Mouse (Mus musculus) liver, postnatal 0 days (tissue): ENCODE results near the gene Tnfrsf4. TPM values are rescaled to one million over a fixed set of nuclear protein-coding genes. Genes with fewer than 3 reads are reported as not detected.

Experiments
- ATAC-seq: fragments of 200-750 bp; cut with Nextera tagmentation; 2 replicates; pipeline ENCODE4 v1.8.0; 2017; ENCODE audit warnings: mild to moderate bottlenecking, moderate library complexity
- DNase-seq: peaks from one replicate; pipeline ENCODE4 v3.0.0-alpha.2; 2016
- H3K27ac ChIP-seq: fragments of 300-500 bp; sonication (generic); 2 replicates; pipeline ENCODE4 v1.5.1; 2014; ENCODE audit warnings: antibody characterized with exemption, moderate library complexity, mild to moderate bottlenecking, low read depth
- H3K27me3 ChIP-seq: fragments of 300-500 bp; sonication (generic); 2 replicates; pipeline ENCODE4 v1.6.1; 2014; ENCODE audit warnings: low read length, control low read depth, mixed read lengths; ENCODE audit not compliant: insufficient read depth
- H3K36me3 ChIP-seq: fragments of 300-500 bp; sonication (generic); replicated peaks from 2 replicates; pipeline ENCODE4 v1.6.1; 2014; ENCODE audit warnings: mild to moderate bottlenecking, control low read depth, low read length, moderate library complexity, mixed read lengths; ENCODE audit not compliant: insufficient read depth
- H3K4me1 ChIP-seq: fragments of 300-500 bp; sonication (generic); 2 replicates; pipeline ENCODE4 v1.6.1; 2014; ENCODE audit warnings: antibody characterized with exemption, mild to moderate bottlenecking, control low read depth; ENCODE audit not compliant: insufficient read depth
- H3K4me2 ChIP-seq: fragments of 300-500 bp; sonication (generic); 2 replicates; pipeline ENCODE4 v1.6.1; 2014; ENCODE audit warnings: low read depth, mild to moderate bottlenecking, low read length, moderate library complexity, mixed read lengths
- H3K4me3 ChIP-seq: fragments of 300-500 bp; sonication (generic); 2 replicates; pipeline ENCODE4 v1.5.1; 2014; ENCODE audit warnings: low read depth, low read length
- H3K9ac ChIP-seq: fragments of 300-500 bp; sonication (generic); replicated peaks from 2 replicates; pipeline ENCODE4 v1.6.1; 2014; ENCODE audit warnings: mild to moderate bottlenecking, moderate library complexity
- H3K9me3 ChIP-seq: fragments of 300-500 bp; sonication (generic); 2 replicates; pipeline ENCODE4 v1.6.1; 2016; ENCODE audit warnings: mild to moderate bottlenecking, control low read depth, low read length, mixed read lengths
- CTCF ChIP-seq: sonication (generic); IDR thresholded peaks from 2 replicates; pipeline ENCODE4 v1.5.1; 2016; ENCODE audit warnings: antibody characterized with exemption, low read depth
- EP300 ChIP-seq: IDR thresholded peaks from 2 replicates; pipeline ENCODE4 v1.6.1; 2016; ENCODE audit warnings: antibody characterized with exemption, low read depth, mild to moderate bottlenecking
- WGBS: fragments of 180-500 bp; shearing (Covaris S2); extraction: QIAGEN DNeasy Blood & Tissue Kit; methylation state at CpG from one replicate; pipeline ENCODE4 v1.1.7; 2014; ENCODE audit not compliant: insufficient replicate concordance; 5-methylcytosine and 5-hydroxymethylcytosine counted together
- polyA plus RNA-seq: library from polyadenylated mRNA; unstranded; fragments of >200 nt; fragmentation: Nextera tagmentation; extraction: Ambion mirVana; gene quantifications from 2 replicates; pipeline ENCODE4 v1.2.1, GENCODE M21; 2015

Tnfrsf4 gene
- polyA plus RNA-seq, 1 experiment from 2014 or later, result 0.36 TPM

GRCm38 (mm10) chr4:156057702-156058101 lies 44.1 kb downstream of the Tnfrsf4 start:
- DNase-seq, result no peak
- no peak for ATAC-seq
- Histone ChIP-seq H3K4me2 (no peak overlapping the region), H3K27me3 (no peaks in the 10 kb centered on the region), H3K4me1 (peaks cover 3% of the 10 kb centered on the region; the same call in 1 of the 2 replicates), H3K36me3 (no peaks in the 10 kb centered on the region), H3K9ac (no peak overlapping the region), H3K27ac (no peak overlapping the region), H3K9me3 (no peaks in the 10 kb centered on the region), H3K4me3 (no peak overlapping the region)
- TF ChIP-seq CTCF (no peak), EP300 (no peak)
- 73% methylated on average over 10 of the region's 10 CpGs for WGBS

DNA sequence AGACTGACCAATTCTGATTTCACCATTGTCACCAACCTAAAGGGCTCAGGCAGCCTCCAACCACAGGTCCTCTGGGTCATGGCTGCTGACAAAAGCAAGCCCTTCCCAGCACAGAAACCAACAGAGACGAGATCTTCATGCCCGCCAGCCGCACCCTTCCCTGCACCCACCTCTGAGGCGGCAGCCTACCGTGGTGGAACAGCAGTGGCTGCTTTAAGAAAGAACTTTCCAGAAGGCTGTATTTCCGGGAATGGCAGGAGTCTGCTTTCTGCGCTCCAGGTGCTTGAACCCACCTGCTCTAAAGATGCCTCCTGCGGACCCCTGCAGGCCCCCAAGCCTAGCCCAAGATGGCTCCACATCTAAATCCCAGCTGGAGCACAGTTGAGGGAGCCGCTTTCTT lies 45.2 kb downstream of the Tnfrsf4 start:
- H3K36me3 ChIP-seq, result no peaks in the 10 kb centered on the region
- H3K4me1 ChIP-seq, result peaks cover 3% of the 10 kb centered on the region; the same call in 1 of the 2 replicates
- H3K27me3 ChIP-seq, result no peaks in the 10 kb centered on the region
- H3K4me3 ChIP-seq, result no peak overlapping the region
- H3K4me2 ChIP-seq, result no peak overlapping the region
- no peak overlapping the region for H3K27ac ChIP-seq
- no peak for ATAC-seq
- DNase-seq, result no peak
- no peak overlapping the region for H3K9ac ChIP-seq
- no peak for TF ChIP-seq CTCF
- TF ChIP-seq EP300, result no peak
- 74% methylated on average over 9 of the region's 9 CpGs for WGBS
- H3K9me3 ChIP-seq, result no peaks in the 10 kb centered on the region

- TF ChIP-seq CTCF, result no peak
- no peaks in the 10 kb centered on the region for H3K36me3 ChIP-seq
- WGBS, result 48% methylated on average over 5 of the region's 5 CpGs
- DNase-seq (no peak), ATAC-seq (peak; percentile 32)
- H3K9ac ChIP-seq, result no peak within 1 kb of the TSS
- no peaks in the 10 kb centered on the region for H3K9me3 ChIP-seq
- H3K4me3 ChIP-seq, result no peak within 1 kb of the TSS
- no peak within 1 kb of the TSS for H3K4me2 ChIP-seq
- H3K4me1 ChIP-seq, result peaks cover 3% of the 10 kb centered on the region; the same call in 1 of the 2 replicates
- H3K27me3 ChIP-seq, result no peaks in the 10 kb centered on the region
- no peak within 1 kb of the TSS for H3K27ac ChIP-seq
Measured at GRCm38 (mm10) chr4:156059261-156059660, 45.6 kb downstream of the Tnfrsf4 start, which contains the start of gene Ttll10. Gene Ttll10, minus strand, starts transcription at chr4:156059414.

DNA sequence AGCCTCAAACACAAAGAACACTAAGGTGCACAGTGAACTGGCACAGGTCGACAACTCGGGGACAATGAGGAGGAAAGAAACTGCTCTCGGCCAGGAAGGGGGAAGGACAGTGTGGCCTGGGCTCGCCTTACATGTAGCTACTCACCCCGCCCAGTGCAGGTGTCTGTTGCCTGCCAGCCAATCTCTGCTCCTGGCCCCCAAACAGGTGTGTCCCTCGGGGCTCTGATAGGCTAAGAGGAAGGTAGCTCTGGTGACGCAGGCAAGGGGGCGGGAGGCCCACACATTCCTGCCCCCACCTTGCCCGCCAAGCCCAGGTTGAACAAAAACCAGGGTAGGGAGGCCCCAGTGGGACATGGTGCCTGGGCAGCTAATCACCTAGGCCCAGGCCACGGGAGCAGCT lies 46.1 kb downstream of the Tnfrsf4 start:
- no peaks in the 10 kb centered on the region for H3K27me3 ChIP-seq
- H3K9me3 ChIP-seq, result no peaks in the 10 kb centered on the region
- no peak overlapping the region for H3K4me2 ChIP-seq
- peak; percentile 82 for ATAC-seq
- no peak for TF ChIP-seq CTCF
- TF ChIP-seq EP300, result no peak
- no peak overlapping the region for H3K4me3 ChIP-seq
- no peak for DNase-seq
- H3K27ac ChIP-seq, result no peak overlapping the region
- H3K36me3 ChIP-seq, result no peaks in the 10 kb centered on the region
- no peak overlapping the region for H3K9ac ChIP-seq
- 48% methylated on average over 10 of the region's 10 CpGs for WGBS
- no peaks in the 10 kb centered on the region for H3K4me1 ChIP-seq

DNA sequence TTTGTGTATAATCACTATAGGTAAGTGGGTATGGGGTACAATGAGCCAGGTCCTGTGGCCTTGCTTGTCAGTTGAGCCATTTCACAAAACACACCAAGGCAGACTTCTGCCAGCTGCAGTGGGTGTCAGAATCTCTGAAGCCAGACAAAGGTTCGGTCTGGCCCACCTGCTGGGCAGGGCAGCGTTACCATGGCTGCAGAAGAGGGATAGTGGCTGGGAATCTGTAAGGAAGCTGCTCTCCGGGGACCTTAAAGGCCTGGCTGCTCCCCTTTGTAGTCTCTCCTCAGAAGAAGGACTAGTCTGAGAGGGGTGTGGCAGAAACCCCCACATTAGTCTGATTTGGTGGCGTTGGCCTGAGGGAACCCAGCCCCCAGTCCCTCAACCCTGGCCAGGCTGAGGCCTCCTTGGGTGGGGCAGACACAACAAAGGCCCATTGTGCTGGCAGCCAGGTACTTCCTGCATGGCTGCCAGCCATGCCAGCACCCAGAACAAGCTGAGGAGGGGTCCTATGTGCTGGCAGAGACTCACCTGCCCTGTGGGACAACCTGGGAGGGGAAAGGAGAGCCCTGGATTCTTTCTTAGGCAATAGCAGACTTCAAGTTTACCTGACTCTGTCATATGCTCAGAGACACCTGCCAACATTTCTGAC lies 50.3 kb downstream of the Tnfrsf4 start:
- Histone ChIP-seq H3K9ac (no peak overlapping the region), H3K27me3 (no peaks in the 10 kb centered on the region), H3K27ac (no peak overlapping the region), H3K36me3 (no peaks in the 10 kb centered on the region), H3K4me3 (no peak overlapping the region), H3K4me1 (0 out of 2 replicates have a peak, but pooled peaks cover 3% of the 10 kb centered on the region), H3K9me3 (no peaks in the 10 kb centered on the region), H3K4me2 (no peak overlapping the region)
- DNase-seq (no peak), ATAC-seq (no peak)
- WGBS, result 47% methylated on average over 4 of the region's 4 CpGs
- TF ChIP-seq CTCF (no peak), EP300 (no peak)

- WGBS, result 80% methylated on average over 9 of the region's 9 CpGs
- Histone ChIP-seq H3K4me2 (no peak overlapping the region), H3K27ac (no peak overlapping the region), H3K4me1 (0 out of 2 replicates have a peak, but pooled peaks cover 3% of the 10 kb centered on the region), H3K9me3 (no peaks in the 10 kb centered on the region), H3K27me3 (no peaks in the 10 kb centered on the region), H3K4me3 (no peak overlapping the region), H3K36me3 (no peaks in the 10 kb centered on the region), H3K9ac (no peak overlapping the region)
- no peak for DNase-seq
- no peak for ATAC-seq
- TF ChIP-seq CTCF, result no peak
- TF ChIP-seq EP300, result no peak
Measured at GRCm38 (mm10) chr4:156064510-156064897, 50.9 kb downstream of the Tnfrsf4 start.
